Mouse (Mus musculus): ENCODE results near the gene Uqcr11.

Gene Uqcr11

GRCm38 (mm10) chr10:80376160-80376559, 30.5 kb downstream of the Uqcr11 start:
- peak; percentile 93 for DNase-seq (ENCODE audit: low spot score)

DNA sequence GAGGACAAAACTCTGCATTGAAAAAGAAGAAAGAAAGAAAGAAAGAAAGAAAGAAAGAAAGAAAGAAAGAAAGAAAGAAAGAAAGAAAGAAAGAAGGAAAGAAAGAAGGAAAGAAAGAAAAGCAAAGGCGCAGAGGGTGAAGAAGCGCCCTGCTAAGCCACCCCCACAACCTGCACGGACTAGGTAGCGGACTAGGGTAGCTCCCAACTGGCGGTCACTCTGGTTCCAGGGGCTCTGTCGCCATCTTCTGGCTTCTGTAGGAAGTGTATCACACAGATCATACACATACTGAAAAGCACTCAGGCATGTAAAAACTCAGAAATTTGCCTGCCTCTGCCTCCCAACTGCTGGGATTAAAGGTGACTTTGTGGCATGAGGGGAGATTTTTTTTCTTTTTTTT, 32.6 kb downstream of the Uqcr11 start:
- peak; percentile 86 for DNase-seq (ENCODE audit: low spot score)

DNA sequence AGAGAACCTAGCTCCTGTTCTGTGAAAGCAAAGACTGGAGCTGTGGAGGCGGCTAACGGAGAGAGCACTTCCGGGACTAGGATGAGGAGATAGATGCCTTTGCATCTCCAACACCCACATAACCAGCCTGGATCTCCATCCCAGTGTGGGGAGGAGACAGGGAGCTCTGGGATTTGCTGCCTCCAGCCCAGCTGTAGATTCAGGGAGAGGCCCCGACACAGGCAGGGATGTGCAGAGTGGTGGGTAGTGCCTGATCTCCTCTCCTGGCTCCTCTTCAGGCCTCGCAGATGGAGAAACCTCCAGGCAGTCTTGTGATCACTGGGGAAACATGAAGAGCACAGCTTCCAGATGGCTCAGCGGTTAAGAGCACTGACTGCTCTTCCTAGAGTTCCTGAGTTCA, 33.9 kb downstream of the Uqcr11 start:
- no peak for DNase-seq (ENCODE audit: low spot score)

DNA sequence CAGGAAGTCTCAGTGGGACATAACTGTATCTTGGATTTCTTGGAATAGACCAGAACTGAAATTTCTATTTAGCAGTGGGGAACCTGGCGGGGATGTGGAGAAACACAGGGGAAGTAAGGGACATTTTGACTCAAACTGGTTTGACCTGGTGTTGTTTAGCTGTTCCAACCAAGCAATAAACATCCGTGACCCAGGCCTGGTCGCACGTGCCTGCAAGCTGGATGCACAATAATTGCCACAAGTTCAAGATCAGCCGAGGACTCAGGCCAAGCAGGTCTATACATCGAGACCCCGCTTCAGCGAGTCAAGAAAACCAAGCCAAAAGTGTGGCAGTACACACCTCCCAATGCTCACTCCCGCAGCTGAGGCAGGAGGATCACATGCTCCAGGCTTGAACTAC, 34.6 kb downstream of the Uqcr11 start:
- DNase-seq (ENCODE audit: low spot score) = no peak

- no peak for DNase-seq (ENCODE audit: low spot score)
Measured at GRCm38 (mm10) chr10:80371411-80371966, 35.1 kb downstream of the Uqcr11 start.

- no peak for DNase-seq (ENCODE audit: low spot score)
Measured at GRCm38 (mm10) chr10:80369995-80370747, 36.5 kb downstream of the Uqcr11 start.

- no peak for DNase-seq (ENCODE audit: low spot score)
Measured at GRCm38 (mm10) chr10:80368392-80368791, 38.2 kb downstream of the Uqcr11 start.

GRCm38 (mm10) chr10:80367954-80368353, 38.7 kb downstream of the Uqcr11 start:
- DNase-seq (ENCODE audit: low spot score) = no peak

DNA sequence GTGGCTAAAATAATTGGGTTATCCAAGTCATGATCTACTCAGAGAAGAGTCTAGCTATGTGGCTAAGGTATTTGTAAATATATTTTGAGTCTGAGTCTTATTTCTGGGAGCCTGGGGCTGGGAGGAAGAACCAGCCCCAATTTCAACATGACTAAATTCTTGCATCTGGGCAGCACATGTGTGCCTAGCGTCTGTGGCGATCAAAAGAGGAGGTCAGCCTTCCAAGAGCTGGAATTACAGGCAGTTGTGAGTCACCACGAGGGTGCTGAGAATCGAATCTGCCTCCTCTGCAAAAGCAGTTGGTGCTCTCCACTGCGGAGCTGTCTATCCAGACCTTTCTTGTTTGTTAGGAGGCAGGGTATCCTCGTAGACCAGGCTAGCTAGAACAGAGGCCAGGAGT, 40.9 kb downstream of the Uqcr11 start:
- no peak for DNase-seq (ENCODE audit: low spot score)

- DNase-seq (ENCODE audit: low spot score) = no peak
Measured at GRCm38 (mm10) chr10:80363734-80364133, 42.9 kb downstream of the Uqcr11 start.

- no peak for DNase-seq (ENCODE audit: low spot score)
Measured at GRCm38 (mm10) chr10:80357994-80358639, 48.5 kb downstream of the Uqcr11 start.

GRCm38 (mm10) chr10:80357336-80357735, 49.3 kb downstream of the Uqcr11 start:
- no peak for DNase-seq (ENCODE audit: low spot score)

- no peak for DNase-seq (ENCODE audit: low spot score)
Measured at GRCm38 (mm10) chr10:80356737-80357136, 49.9 kb downstream of the Uqcr11 start.

DNA sequence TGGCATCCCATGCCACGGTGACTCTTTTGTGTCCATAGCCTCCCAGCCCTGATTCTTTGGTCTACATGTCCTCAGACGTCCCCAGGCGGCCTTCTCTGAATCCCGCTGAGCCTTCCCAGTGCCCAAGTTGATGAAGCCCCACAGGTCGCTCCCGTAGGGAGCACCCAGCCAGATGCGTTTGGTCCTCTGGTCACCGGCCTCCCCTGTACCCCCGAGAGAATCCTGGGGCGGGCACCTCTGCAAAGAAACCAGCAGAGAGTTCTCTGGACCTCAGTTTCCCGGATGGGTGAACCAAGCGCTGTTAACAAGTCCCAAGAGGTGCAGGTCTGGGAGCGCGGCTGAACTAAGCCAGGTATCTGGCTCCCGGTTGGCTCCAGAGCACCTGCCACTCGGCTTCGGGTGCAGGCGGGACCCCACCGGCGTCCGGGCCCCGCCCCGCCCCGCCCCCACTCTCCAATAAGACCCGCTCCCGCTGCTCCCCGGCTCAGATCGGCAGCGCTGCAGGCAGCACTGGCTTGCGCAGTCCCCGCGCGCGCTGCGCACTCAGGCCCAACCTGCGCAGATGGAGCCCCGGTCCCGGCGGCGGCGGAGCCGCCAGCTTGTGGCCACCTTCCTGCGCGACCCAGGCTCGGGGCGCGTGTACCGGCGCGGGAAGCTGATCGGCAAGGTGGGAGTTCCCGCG, 50.5 kb downstream of the Uqcr11 start, which contains the start of gene Plk5:
Plk5 (plus strand) TSS at position 459 of the 682 bp plus-strand sequence.
- DNase-seq (ENCODE audit: low spot score) = no peak

- DNase-seq (ENCODE audit: low spot score) = no peak
Measured at GRCm38 (mm10) chr10:80355431-80355830, 51.2 kb downstream of the Uqcr11 start.
